Comparison of ENCODE assay signal across 8 mouse cellular contexts in the genomic region with DNA sequence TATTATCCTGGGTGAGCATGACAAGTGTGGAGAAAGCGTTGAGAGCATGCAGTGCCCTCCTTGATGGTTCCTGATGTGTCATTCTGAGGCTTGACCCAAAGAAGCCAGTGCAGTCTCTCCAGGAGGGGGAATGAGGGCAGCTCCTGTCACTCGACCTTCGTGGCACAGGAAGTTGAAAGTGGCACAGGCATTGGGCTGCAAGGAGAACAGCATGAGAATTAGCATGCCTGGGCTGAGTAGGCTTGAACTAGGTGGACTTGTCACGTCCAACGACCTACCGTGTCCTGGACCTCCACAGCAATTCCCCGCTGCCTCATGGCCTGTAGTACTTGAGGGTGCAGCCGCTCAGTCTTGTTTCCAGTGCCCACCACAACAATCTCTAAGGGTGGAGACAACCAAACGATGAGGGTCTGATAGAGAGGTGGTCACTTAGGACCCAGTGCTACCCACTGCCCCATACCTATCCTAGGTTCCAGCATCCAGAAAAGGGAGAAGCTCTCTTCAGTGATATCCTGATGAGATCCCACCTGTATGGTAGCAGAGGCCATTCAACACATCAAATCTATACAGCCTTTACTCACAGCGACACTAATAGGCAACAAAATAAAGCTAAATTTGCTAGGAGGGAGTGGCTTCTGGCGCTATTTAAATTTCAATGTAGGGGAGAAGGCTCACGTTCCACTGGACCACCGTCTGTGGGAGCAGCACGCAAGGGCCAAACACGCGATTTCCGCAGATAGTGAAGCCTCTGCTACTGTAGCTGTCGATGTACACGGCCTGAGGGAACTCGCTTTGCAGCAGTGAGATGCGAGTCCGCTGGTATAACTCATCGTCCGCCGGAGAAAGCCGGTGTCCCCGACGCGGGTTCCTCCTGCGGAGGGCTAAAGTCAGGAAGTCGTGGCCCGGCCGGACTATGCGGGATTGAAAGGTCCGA. TPM values are rescaled to one million over a fixed set of nuclear protein-coding genes. Genes with fewer than 3 reads are reported as not detected.
A peak's percentile ranks its signal among the peaks of the same experiment; 100 is the strongest.
DNase-seq lines count a peak whose midpoint lies in the region; ATAC-seq and TF ChIP-seq lines count a peak whose summit lies in the region.

No protein-coding gene starts in this region.

- H3K4me2 ChIP-seq in heart, embryonic 16.5 days (ENCODE audit: low read depth, low read length) = peak overlapping the region; percentile 100

- TF ChIP-seq POLR2A in cortical plate, adult 2 months (IDR thresholded peaks at IDR 0.05; ENCODE audit: extremely low read depth, insufficient read depth, low read length) = 0 out of 2 replicates have a peak, but pooled peaks have one; percentile 13

- peak; percentile 0; the same call in 1 of the 2 replicates for ATAC-seq in heart, embryonic 16.5 days (replicated peaks; ENCODE audit: extremely low read depth, insufficient read depth, low FRiP score)

- no peak for TF ChIP-seq CTCF in cortical plate, adult 2 months (IDR thresholded peaks at IDR 0.05; ENCODE audit: extremely low read depth, insufficient read depth, low read length)

- H3K27me3 ChIP-seq in heart, embryonic 16.5 days (ENCODE audit: control insufficient read depth, insufficient read depth, low read length) = no peaks in the 10 kb centered on the region

- H3K27ac ChIP-seq in cortical plate, adult 2 months (ENCODE audit: insufficient read depth, low read length) = peak overlapping the region; percentile 36
- H3K27ac ChIP-seq in heart, embryonic 16.5 days (ENCODE audit: low read length) = peak overlapping the region; percentile 98

- 10% methylated on average over 35 of the region's 35 CpGs for WGBS in heart, embryonic 16.5 days

- peak; percentile 16 for DNase-seq in layer of hippocampus, adult 11-12 months (ENCODE audit: low spot score)
- no peak for DNase-seq in layer of hippocampus, postnatal 36 days
- peak; percentile 16 for DNase-seq in lung, postnatal 25 days (ENCODE audit: low spot score)
- no peak for DNase-seq in left cerebral cortex, adult 11 months (ENCODE audit: low spot score)
- DNase-seq in embryo, embryonic 9.5 days (ENCODE audit: extremely low spot score) = no peak
- DNase-seq in natural killer cell, adult 2 months (ENCODE audit: low spot score in 2 of 2) = no peak

- H3K4me1 ChIP-seq in cortical plate, adult 2 months (ENCODE audit: control insufficient read depth, insufficient read depth, low read length) = peaks cover 5% of the 10 kb centered on the region; the same call in 1 of the 2 replicates
- H3K4me1 ChIP-seq in heart, embryonic 16.5 days (ENCODE audit: control insufficient read depth, insufficient read depth, low read length) = peaks cover 37% of the 10 kb centered on the region

- no peaks in the 10 kb centered on the region for H3K9me3 ChIP-seq in heart, embryonic 16.5 days (replicated peaks; ENCODE audit: control insufficient read depth, low read length)

- H3K9ac ChIP-seq in heart, embryonic 16.5 days (ENCODE audit: low read length) = peak overlapping the region; percentile 80

- H3K4me3 ChIP-seq in cortical plate, adult 2 months (ENCODE audit: insufficient read depth, low read length) = peak overlapping the region; percentile 63
- peak overlapping the region; percentile 86 for H3K4me3 ChIP-seq in heart, embryonic 16.5 days (ENCODE audit: low read length)

- peaks cover 29% of the 10 kb centered on the region for H3K36me3 ChIP-seq in heart, embryonic 16.5 days (ENCODE audit: control insufficient read depth, insufficient read depth)

RNA-seq across cellular contexts. Expression of a gene that starts 1.1 kb away (rescaled TPM):
- 10 to 100 TPM; 52.6 to 66.3 TPM for total RNA-seq in layer of hippocampus, postnatal 36 days (2021)
- 69.6 and 71.9 TPM in 2 replicates for polyA plus RNA-seq in cortical plate, adult 2 months (2012; rRNA removed)
- polyA plus RNA-seq in heart, embryonic 16.5 days (2015; fragmentation: Nextera tagmentation; extraction: Ambion mirVana) = 63.7 and 65.9 TPM in 2 replicates

RNA-seq across cellular contexts. Expression of a gene that starts 3.5 kb away (rescaled TPM):
- 100 to 1,000 TPM in 1 of 2 experiments, 10 to 100 TPM in 1; 98.7 to 109 TPM for total RNA-seq in layer of hippocampus, postnatal 36 days (2021)
- polyA plus RNA-seq in cortical plate, adult 2 months (2012; rRNA removed) = 224 and 245 TPM in 2 replicates
- 83.3 and 83.6 TPM in 2 replicates for polyA plus RNA-seq in heart, embryonic 16.5 days (2015; fragmentation: Nextera tagmentation; extraction: Ambion mirVana)

RNA-seq across cellular contexts. Expression of a gene that starts 6.1 kb away (rescaled TPM):
- 10 to 100 TPM; 63.4 to 68.4 TPM for total RNA-seq in layer of hippocampus, postnatal 36 days (2021)
- polyA plus RNA-seq in cortical plate, adult 2 months (2012; rRNA removed) = 62.2 and 63.6 TPM in 2 replicates
- 91.7 and 91.8 TPM in 2 replicates for polyA plus RNA-seq in heart, embryonic 16.5 days (2015; fragmentation: Nextera tagmentation; extraction: Ambion mirVana)

RNA-seq across cellular contexts. Expression of a gene that starts 12.4 kb away (rescaled TPM):
- 100 to 1,000 TPM; 106 to 107 TPM for total RNA-seq in layer of hippocampus, postnatal 36 days (2021)
- 70.9 and 74.9 TPM in 2 replicates for polyA plus RNA-seq in cortical plate, adult 2 months (2012; rRNA removed)
- 48.3 and 61.0 TPM in 2 replicates for polyA plus RNA-seq in heart, embryonic 16.5 days (2015; fragmentation: Nextera tagmentation; extraction: Ambion mirVana)

RNA-seq across cellular contexts. Expression of a gene that starts 31.3 kb away (rescaled TPM):
- total RNA-seq in layer of hippocampus, postnatal 36 days (2021) = 10 to 100 TPM; 93.1 to 93.2 TPM
- 105 and 112 TPM in 2 replicates for polyA plus RNA-seq in cortical plate, adult 2 months (2012; rRNA removed)
- polyA plus RNA-seq in heart, embryonic 16.5 days (2015; fragmentation: Nextera tagmentation; extraction: Ambion mirVana) = 20.1 and 22.0 TPM in 2 replicates

Comparison
In these comparisons a context has a peak if more than half of its experiments do, and no peak if none do; other contexts are left out.
1. DNase-seq: peak in layer of hippocampus, adult 11-12 months (single experiment) and lung, postnatal 25 days (single experiment); none in layer of hippocampus, postnatal 36 days (0 of 2), left cerebral cortex, adult 11 months (single experiment), embryo, embryonic 9.5 days (single experiment) and natural killer cell, adult 2 months (0 of 2).